In the genomic region with DNA sequence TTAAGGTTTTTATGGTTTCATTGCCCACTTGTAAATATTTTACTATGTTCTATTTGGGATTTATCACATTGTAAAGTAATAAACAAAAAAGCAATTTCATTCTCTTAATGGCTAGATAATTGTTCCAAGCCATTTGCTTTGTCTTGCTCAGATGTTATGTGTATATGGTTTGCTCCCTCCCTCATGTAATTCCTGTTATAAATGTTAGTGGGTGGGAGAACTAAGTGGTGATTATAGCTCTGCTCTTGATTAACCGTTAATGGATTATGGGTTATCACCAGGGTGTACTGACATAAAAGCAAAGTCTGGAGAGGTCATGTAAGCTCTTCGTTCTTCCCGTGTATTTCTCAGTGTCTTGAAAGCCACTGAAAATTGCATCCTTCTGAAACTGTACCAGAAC, we compare ENCODE assay signal across 17 mouse cellular contexts. TPM values are rescaled to one million over a fixed set of nuclear protein-coding genes. Genes with fewer than 3 reads are reported as not detected.
"Had no signal": no experiment of that assay in that cellular context is flagged by ENCODE, and none has a peak within 500 bp of the region (broad histone marks: within the 10 kb centered on the region; RNA-seq: fewer than 3 reads in every experiment).

No protein-coding gene starts in this region.

- DNase-seq: retina, postnatal 1 day; right cerebral cortex, adult 18-20 months; right cerebral cortex, postnatal 14 days; right cerebral cortex, postnatal 25 days; right cerebral cortex, postnatal 4 days; spleen, adult 18-20 months; thymus, adult 18-20 months; thymus, adult 2 months; thymus, postnatal 14 days; thymus, postnatal 36 days; thymus, postnatal 4 days had no signal

- H3K27ac ChIP-seq: neural tube, embryonic 12.5 days; stomach, embryonic 15.5 days; stomach, postnatal 0 days had no signal

- H3K9ac ChIP-seq: neural tube, embryonic 12.5 days; stomach, embryonic 15.5 days had no signal

- H3K9me3 ChIP-seq: neural tube, embryonic 12.5 days; stomach, embryonic 15.5 days had no signal

- H3K4me1 ChIP-seq: stomach, embryonic 15.5 days had no signal

- H3K4me3 ChIP-seq: neural tube, embryonic 12.5 days; stomach, embryonic 15.5 days had no signal

- H3K36me3 ChIP-seq: neural tube, embryonic 12.5 days; stomach, embryonic 15.5 days had no signal

- H3K27me3 ChIP-seq: neural tube, embryonic 12.5 days; stomach, embryonic 15.5 days had no signal

- H3K4me2 ChIP-seq: neural tube, embryonic 12.5 days; stomach, embryonic 15.5 days had no signal

RNA-seq across cellular contexts. Expression of a gene that starts 34.1 kb away (rescaled TPM):
- total RNA-seq: neutrophil, adult 5-6 weeks had no signal
- polyA plus RNA-seq: neural tube, embryonic 12.5 days; small intestine, adult 2 months; spleen, adult 2 months; thymus, adult 2 months had no signal

RNA-seq across cellular contexts. Expression of a gene that starts 41.7 kb away (rescaled TPM):
- total RNA-seq: neutrophil, adult 5-6 weeks had no signal
- polyA plus RNA-seq: small intestine, adult 2 months had no signal
